Mouse (Mus musculus) heart, postnatal 25 days (tissue): ENCODE data around the gene Cemip. TPM values are rescaled to one million over a fixed set of nuclear protein-coding genes. Genes with fewer than 3 reads are reported as not detected.

Experiments
- DNase-seq: peaks from one replicate; pipeline ENCODE4 v3.0.0; 2022; ENCODE audit warnings: low spot score
- intact Hi-C: fragments of 180-260 bp; cut with DNase I; formaldehyde crosslinking; loops from one replicate; pipeline ENCODE4 v1.15.1; 2025
- total RNA-seq, 2 experiments: library from RNA; stranded (reverse); gene quantifications; 2 replicates each; pipeline ENCODE4 v1.2.3; 2021

The Cemip gene
- total RNA-seq, 2 experiments from 2014 or later: 0.13 to 0.17 TPM

GRCm38 (mm10) chr7:84039856-84040522 lies 46.3 kb downstream of the Cemip start:
- intact Hi-C loops: no loop called here
- DNase-seq: no peak

DNA sequence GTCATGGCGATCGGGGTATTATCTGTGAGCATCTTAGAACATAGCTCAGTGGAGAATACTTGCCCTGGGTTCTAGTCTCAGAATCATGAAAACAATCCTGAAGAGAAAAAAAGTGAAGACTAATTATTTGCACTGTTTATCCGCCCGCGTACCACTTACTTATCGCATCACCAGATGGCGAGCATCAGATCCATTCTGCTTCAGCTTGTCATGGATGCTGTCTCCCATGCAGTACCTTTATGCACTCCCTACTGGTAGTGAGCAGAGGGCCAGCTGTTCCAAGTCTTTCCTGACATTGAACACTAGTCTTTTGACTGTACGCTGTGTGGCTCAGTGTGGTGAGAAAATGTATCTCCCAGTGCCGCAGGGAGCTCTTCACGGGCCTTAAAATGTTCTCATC lies 47.7 kb downstream of the Cemip start:
- DNase-seq: no peak
- intact Hi-C loops: no loop called here

GRCm38 (mm10) chr7:84032831-84033230 lies 53.5 kb downstream of the Cemip start:
- intact Hi-C loops: no loop called here
- no peak for DNase-seq

DNA sequence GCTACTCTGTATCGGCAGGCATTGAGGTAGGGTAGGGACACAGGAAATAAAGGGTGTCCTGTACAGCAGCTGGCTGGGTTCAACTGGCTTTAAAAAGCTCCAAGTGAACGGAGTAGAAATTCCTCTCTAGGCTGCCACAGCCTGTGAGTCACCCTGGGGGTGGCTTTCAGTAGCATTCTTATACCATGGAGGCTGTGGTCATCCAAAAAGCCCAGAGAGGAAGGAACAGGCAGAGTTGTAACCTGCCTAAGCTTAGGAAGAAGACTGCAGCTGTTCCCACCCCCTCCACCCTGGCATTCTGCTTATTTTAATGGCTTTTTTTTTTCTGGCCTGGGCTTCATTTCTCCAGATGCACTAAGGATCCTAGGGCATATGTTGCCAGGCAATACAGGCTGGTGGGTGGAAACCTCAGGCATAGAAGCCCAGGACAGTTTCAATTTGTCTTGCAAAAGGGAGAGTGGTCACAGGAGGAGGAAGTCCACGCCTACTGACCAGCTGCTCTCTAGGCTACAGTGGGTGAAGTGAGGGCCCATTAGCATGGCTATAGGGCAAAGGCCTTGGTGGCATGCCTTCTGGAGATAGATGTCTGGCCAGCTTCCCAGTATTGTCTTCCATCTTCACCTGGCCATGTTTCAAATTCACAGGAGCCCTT lies 57.1 kb downstream of the Cemip start:
- intact Hi-C loops: no loop called here
- no peak for DNase-seq

DNA sequence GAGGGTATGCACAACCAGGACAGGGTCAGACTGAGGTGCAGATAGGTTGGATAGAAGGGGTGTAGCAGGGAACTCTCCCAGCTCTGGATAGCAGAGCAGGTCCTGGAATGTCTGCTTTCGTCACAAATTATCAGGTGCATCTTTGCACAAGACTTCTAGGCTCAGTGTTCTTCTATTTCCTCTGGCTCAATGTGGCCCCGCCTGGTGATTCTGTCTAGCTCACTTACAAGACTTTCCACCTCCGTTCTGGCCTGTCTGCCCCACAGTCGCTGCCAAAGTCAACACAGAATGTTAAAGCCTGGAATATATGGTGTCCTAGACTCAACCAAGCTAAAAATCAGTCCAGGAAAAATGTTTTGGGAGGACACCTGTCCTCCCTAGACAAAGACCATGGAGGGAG lies 57.9 kb downstream of the Cemip start:
- intact Hi-C loops: no loop called here
- no peak for DNase-seq

GRCm38 (mm10) chr7:84026950-84027585 lies 59.2 kb downstream of the Cemip start:
- no peak for DNase-seq
- intact Hi-C loops: no loop called here

DNA sequence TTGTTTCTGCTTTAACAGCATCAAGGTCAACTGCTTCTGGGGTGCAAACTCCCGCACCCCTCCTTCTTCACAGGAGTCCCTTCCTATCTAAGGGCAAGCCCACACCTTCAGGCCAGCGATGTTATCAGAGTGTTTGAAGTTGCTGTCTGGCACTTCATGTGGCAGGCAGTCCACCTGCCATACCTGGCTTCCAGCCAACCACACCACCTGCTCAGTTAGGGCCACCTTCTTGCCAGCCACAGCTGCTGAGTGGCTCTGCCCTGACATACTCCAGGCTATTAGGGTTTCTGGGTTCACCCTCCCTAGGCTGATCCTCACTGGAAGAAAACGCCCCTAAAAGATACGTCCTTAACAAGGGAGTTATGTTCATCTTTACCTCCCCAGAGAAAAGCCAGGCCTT lies 60.2 kb downstream of the Cemip start:
- no peak for DNase-seq
- intact Hi-C loops: no loop called here

GRCm38 (mm10) chr7:84023466-84023865 lies 62.8 kb downstream of the Cemip start:
- intact Hi-C loops: no loop called here
- DNase-seq: no peak

DNA sequence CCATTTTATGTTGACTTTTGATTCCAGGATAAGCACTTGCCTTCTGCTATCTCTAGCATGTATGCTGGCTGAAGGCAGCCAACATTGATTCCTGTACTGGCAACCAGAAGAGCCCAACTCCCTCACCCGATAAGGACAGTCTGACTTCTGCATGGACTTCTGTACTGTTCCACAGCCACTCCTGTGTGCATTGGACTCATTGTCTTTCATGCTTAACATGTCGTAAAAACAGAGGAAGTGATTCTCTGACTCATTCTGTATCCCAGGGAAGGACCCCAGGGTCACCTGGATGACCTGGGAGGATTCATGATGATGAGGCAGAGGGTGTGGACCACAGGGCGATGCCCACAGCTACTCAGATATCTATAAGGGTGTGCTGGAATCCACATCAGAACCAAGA lies 63.8 kb downstream of the Cemip start:
- intact Hi-C loops: no loop called here

GRCm38 (mm10) chr7:84019381-84019780 lies 66.9 kb downstream of the Cemip start:
- no peak for DNase-seq
- intact Hi-C loops: no loop called here

More for the DNA sequence above, 63.8 kb downstream of the Cemip start:
- DNase-seq: no peak

DNA sequence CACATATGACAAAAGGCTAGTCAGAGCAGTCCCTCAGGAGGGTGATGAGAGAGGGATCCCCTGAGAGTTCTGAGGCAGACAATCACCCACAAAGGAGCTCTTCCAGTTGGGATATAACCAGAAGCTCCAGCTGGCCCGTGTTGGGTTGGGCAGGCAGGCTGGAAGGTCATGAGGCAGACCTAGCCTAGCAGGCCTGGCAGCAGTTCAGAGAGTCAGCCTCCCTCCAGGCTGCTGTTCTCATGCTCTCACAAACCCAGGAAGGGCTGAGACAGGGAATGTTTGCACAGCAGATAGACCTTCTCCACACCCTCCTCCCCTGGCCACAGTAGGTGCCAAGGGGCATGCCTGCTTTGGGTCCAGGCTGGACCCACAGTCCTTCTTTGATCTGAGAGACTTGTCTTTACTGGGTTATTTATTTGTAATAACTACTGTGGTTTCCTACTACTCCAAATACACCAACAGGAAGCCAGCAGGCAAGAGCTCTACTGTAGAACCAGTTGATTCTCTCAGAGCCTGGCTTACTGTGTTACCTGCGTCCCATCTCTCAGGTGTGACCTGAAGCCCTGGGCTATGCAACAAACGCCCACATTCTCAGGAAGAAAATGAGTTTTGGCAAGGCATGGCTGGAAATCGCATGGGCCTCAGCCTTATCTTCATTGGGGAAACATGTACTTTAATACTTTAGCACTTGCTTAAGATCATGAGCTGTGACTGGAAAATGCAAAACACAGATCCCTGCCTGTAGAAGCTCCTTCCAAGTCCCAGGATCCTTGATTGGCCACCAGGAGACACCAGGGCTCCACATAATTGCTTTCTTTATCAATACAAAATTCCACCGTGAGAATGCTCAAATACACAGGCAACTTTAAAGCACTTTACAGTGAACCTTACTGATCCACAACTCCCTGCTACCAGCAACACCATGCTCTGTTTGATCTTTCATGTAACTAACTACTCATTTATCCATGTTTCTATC lies 67.7 kb downstream of the Cemip start:
- DNase-seq: peak; percentile 48
- intact Hi-C loops: no loop called here

DNA sequence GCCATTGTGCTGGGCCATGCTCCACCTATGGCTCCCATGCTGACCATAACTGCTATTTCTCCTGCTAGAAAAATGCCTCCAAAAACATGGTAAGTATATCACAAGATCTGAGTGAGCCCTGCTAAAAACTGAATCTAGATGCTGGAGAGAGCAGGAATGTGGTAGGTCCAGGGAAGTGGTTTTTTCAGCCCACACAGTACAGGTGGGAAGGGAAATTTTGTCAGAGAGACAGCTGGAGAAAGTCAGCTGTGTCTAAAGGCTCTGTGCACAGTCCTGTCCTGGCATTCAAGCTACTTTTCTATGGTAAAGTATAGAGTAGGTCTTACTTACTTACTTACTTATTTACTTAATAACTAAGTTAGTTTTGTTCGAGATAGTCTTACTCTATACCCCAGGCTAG lies 71.3 kb downstream of the Cemip start:
- intact Hi-C loops: no loop called here
- no peak for DNase-seq

GRCm38 (mm10) chr7:84013656-84014055 lies 72.6 kb downstream of the Cemip start:
- DNase-seq: peak; percentile 34
- intact Hi-C loops: loop anchor here (5.0 kb wide), 1 partner anchor 46 kb away; no protein-coding TSS in a partner anchor

DNA sequence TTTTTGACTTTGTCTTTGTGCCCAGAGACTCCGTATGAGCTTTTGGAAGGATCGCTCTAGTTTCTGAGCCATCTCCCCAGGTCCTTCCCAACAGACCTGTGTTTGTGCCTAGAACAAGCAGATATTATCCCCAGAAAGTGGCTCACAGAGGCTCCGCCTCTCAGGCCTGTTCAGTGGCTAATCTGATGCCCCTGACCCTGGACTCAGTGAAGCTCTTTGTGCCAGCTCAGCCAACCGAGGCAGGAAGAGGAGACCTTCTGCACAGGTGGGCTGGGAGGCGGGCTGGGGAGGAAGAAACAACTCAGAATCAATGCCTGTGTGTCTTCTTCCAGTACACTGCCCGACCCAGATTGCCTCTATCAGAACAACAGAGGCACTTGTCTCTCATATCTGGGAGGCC lies 81.9 kb downstream of the Cemip start:
- intact Hi-C loops: no loop called here
- DNase-seq: no peak

- intact Hi-C loops: no loop called here
- DNase-seq: no peak
These were observed 84.8 kb downstream of the Cemip start for GRCm38 (mm10) chr7:84001516-84001915.

GRCm38 (mm10) chr7:84000671-84001070 lies 85.6 kb downstream of the Cemip start:
- intact Hi-C loops: no loop called here
- no peak for DNase-seq

- intact Hi-C loops: no loop called here
- DNase-seq: no peak
These were observed 86.7 kb downstream of the Cemip start for GRCm38 (mm10) chr7:83999647-84000046.

GRCm38 (mm10) chr7:83994348-83994747 lies 92.0 kb downstream of the Cemip start:
- intact Hi-C loops: no loop called here
- no peak for DNase-seq

- intact Hi-C loops: no loop called here
- no peak for DNase-seq
These were observed 97.0 kb downstream of the Cemip start for GRCm38 (mm10) chr7:83989294-83989693.

- DNase-seq: no peak
These were observed 100.6 kb downstream of the Cemip start for GRCm38 (mm10) chr7:83985751-83986150.

More at GRCm38 (mm10) chr7:83985751-83986150, 100.6 kb downstream of the Cemip start:
- intact Hi-C loops: no loop called here
